Mouse (Mus musculus): Measurements from ENCODE around the gene Ang2.

Gene Ang2

DNA sequence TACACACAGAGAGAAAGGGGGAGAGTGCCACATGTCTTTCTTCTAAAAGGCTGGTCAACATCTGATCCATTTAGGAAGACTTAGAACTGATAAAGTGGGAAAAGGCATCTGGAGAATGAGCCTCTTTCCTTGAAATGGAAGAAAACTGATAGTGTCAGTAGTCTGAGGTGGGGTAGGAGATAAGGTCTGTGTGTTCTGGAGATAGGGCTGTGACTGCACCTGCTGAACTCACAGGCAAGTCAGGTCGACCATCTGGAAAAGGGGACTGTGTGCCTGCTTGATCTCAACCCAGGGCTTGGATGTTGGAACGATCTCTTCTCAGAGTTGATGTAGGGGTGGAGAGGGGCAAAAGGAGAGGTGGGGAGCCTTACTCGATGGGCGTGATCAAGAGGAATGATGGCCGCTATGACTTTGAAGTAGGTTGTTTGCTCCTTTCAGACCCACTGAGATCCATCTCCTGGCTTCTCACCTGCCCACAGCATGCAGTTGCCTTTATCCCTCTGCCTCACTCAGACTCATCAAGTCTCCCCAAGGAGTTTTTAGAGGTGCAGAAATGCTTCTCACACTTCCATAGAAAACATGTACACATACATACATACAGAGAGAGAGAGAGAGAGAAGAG, 46.6 kb downstream of the Ang2 start:
- in situ Hi-C loops (cut with MboI, MseI) = no loop called here

DNA sequence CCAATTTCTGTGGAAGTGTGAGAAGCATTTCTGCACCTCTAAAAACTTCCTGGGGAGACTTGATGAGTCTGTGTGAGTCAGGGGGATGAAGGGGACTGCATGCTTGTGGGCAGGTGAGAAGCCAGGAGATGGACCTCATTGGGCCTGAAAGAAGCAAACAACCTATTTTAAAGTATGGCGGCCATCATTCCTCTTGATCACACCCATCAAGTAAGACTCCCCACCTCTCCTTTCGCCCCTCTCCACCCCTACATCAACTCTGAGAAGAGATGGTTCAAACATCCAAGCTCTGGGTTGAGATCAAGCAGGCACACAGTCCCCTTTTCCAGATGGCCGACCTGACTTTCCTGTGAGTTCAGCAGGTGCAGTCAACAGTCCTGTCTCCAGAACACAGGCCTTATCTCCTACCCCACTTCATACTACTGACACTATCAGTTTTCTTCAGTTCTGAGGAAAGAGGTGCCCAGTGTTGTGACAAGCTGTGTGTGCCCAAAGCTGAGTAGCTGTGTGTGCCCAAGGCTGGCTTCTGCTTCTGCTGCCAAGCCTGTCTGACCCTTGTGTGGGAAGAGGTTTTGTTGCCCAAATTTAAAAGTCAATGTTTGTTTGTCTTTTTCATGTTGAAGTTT, 48.6 kb downstream of the Ang2 start:
- in situ Hi-C loops (cut with MboI, MseI) = no loop called here

DNA sequence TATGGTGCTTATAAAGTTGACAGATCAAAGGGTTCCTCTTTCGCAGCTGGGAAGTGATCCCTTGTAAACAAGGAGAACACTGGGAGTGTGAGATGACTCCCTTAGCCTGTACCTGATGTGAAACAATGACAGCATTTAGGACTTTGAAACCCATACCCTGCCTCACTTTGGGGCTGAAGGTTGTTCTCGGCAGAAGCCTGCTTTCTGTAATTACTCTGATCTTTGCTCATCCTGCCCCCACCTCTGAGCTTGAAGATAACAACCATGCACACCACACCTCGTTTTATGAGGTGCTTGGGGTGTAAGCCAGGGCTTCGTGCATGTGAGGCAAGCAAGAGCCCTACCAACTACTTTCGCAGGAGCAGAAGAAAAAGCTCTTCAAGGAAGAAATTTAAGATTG, 49.8 kb downstream of the Ang2 start:
- in situ Hi-C loops (cut with MboI, MseI) = no loop called here

DNA sequence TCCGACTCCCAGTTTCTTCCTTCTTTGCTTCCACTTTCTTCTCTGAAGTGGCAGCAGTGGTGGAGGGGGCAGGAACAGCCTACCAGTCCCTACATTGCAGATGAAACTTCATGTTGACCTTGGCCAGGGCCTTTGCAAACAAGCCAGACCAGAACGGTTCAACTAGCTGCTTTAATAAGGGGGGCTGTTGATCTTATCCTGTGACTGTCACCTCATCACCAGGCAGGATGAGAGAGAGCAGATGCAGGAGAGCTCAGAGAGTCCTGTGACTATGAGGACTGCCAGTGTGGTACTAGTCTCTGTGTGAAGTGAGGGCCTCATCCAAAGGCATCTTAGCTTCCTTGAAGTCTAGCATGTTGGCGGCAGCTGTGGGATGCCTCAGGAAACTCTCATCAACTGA, 50.9 kb downstream of the Ang2 start:
- in situ Hi-C loops (cut with MboI, MseI) = no loop called here

DNA sequence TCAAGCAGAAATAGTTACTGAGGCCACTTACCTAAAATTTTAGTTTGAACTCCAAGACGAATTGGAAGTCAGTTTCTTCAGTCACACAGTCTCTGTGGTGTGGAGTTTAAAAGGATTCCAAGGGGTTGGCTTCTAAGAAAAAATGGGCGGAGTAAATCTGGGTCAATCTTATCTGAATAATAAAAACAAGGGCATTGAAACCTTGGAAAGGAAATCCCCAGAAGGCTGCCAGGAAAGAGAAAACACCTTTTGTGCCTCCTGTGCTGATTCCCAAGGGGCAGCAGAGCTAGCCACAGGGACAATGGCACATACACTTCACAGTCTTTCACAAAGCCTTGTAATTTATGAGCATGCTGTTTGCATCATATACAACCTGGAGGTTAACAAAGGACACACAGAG, 52.3 kb downstream of the Ang2 start, which contains the start of gene Rnase1:
TSS of gene Rnase1 (minus strand) at position 101 of the 400 bp plus-strand sequence.
- in situ Hi-C loops (cut with MboI, MseI) = no loop called here

DNA sequence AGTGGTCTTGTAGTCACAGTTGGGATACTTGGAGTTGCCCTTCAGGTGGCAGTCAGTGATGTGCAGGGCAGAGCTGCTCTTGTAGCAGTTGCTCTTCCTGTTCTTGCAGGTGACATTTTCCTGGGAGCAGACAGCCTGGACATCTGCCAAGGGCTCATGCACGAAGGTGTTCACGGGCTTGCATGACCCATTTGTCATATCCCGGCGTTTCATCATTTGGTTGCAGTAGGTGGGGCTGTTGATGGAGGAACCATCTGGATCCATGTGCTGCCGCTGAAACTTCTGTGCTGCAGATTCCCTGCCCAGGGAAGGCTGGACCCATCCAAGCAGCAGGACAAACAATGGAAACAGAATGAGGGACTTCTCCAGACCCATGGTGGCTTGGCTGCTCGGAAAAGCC, 53.4 kb downstream of the Ang2 start:
- in situ Hi-C loops (cut with MboI, MseI) = no loop called here
